Mouse (Mus musculus) heart, postnatal 10 days (tissue): Measurements from ENCODE around the gene Klf7. TPM values are rescaled to one million over a fixed set of nuclear protein-coding genes. Genes with fewer than 3 reads are reported as not detected.
"Not testable (repeated sequence)": the region's sequence is repeated elsewhere in the genome, so short reads cannot be mapped to it uniquely, and the experiment has no call there.

ENCODE experiments used
- DNase-seq, 2 experiments: peaks; one replicate each; pipeline ENCODE4 v3.0.0; 2021
- intact Hi-C: fragments of 180-260 bp; cut with DNase I; formaldehyde crosslinking; loops from one replicate; pipeline ENCODE4 v1.15.1; 2025
- total RNA-seq, 2 experiments: library from RNA; stranded (reverse); gene quantifications; 2 replicates each; pipeline ENCODE4 v1.2.3; 2021

Klf7 gene
- total RNA-seq: 10 to 100 TPM; 21.5 to 24.0 TPM

DNA sequence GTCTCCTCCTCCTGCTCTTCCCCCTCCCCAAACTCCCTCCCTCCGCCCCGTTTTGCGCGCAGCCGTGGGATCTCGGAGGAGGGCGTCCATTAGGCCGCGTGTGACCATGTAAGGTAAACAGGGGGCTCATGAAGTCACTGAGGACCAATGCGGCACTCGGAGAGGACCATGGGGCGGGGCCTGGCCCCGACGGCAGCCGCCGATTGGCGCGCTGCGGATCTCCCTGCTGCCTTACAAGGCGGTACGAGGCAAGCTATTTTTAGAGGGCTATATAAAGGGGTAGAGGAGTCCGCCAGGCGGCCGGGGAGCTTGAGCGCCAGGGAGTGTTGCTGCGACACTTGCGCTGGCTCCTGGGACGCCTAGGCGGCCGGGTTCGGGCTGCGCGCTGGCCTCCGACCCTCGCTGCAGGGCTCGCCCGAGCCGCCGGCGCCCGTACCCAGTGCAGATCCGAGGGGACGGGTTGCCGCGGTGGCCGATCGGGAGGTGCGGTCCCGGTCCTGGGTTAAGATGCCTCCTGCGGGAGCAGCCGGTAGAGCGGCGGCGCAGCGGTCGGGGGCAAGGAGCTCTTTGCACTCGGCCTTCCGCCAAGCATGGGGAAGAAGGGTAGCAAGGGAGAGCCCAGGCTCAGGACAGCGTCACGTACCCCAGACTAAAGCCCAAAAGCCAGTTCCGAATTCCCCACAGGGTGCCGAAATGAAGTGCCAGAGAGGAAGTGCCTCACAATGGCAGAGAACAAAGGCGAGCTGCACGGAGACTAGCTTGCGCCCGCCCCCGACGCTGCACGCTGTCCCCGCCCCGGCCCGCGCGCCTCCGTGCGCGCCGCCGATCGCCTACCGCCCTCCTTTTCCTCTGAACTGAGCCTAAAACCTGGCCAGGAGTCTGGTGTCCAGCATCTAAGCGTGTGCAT lies at the start of gene Klf7:
Klf7 (minus strand) TSS at position 724 of the 907 bp plus-strand sequence.
- peak; percentile 98 to 99 for DNase-seq
- intact Hi-C loops: loop anchor here (1.0 to 10.0 kb wide), 9 partner anchors 103 to 457 kb away; partner anchors contain the start of gene Creb1

DNA sequence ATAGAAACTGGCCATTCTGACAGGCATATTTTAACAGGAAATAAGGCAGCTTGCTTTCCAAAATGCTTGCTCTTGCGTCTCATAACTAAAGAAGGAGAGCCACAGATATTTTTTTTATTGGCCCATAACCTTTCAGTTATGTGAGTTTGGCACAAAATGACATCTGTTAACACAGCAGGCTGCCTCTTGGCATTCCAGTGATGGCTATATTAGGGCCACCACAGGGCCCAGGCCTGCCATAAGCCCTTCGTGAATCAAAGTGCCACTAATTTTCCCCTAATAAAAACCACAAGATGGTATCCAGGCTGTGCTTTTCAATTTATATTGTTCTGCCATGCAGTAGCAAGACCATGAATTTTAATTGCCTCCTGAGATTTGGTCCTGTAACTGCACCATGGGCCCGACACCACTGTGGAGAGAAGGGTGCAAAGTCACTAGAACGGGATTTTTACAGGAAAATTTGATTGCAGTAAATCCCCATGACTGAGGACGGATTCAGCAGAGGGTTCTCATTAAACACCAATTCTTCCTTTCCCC lies 42.5 kb upstream of the Klf7 start:
- no peak for DNase-seq
- intact Hi-C loops: no loop called here

DNA sequence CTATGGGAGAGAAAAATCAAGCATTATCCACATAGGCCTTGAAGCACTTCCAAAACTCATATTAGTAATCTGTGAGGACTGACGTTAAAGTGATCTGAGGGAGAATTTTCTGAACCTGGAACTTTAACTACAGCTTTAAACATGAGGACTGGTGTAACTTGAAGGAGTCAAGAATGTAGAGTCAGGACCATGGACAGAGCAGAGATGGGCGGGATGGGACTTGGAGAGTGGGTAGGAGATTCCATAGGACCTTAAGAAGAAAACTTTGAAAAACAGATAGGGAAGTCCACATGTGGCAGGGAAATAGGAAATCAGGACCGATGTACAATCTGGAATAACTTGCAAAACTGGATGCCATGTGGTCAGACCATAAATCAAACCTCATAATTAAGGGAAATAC lies 36.7 kb upstream of the Klf7 start:
- intact Hi-C loops: no loop called here
- peak; percentile 32 to 61 for DNase-seq

DNA sequence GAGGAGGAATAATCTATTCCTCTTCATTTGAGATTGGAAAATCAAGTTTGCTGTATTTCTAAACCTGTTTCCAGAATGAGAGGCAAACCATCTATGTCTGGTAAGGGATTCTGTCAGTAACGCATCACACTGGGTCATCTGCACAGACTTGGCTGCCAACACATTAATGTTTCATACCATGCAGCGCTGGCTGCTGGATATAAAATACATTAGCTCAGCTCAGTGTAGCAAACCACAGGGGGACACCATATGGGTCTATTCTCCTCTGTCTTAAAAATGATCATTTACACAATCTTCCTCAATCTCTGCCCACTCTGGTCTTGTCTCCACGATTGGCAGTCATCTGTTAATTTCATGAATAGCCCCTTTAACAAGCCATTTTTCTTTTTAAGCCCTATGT lies 27.1 kb upstream of the Klf7 start:
- intact Hi-C loops: no loop called here

DNA sequence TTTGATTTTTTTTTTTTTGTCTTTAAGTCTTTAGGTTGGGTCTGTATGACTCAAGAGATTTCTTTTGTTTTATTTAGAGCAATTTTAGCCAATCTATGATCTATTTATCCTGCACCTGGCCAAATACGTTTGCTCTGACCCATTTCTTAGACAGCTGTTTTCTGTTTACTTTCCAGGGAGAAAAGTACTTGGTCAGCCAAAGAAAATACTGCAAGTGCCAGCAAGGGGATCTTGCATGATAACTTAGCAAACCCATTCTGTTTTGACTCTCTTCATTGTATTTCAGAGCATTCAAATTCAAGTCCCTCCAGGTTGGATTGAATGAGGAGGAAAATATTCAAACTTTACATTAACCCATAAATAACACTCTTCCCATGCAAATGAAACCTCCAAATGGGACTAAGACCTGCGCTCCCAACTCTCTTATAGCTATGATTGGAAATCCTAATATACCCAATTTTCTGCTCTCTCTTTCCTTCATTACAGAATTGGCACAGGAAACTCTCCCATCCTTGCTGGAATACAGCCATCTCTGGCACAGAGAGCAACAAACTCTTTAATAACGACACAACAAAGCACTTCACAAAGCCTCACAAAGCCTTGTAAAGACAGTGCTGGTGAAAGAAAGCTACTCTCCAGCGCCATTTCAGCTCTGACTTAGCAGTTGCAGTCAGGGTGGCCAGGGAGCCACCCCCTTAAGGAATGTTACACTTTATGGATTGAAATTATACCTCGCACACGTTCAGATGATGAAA lies 20.8 kb upstream of the Klf7 start:
- intact Hi-C loops: no loop called here

More for the DNA sequence above, 27.1 kb upstream of the Klf7 start:
- DNase-seq: no peak

DNA sequence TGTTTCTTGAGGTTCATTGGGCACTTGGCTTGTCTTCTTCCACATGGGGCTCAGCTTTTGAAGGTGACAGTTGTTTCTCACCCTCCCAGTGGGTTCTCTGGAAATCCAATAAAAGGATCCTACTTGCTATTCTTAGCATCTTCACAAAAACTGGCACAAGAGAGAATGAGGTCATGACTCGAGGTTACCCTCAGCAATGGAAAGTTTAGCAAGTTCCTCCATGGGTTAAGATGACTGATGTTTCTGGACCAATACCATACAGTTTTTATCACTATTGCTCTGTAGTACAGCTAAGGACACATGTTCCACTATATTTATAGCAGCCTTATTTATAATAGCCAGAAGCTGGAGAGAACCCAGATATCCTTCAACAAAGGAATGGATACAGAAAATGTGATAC lies 12.4 kb upstream of the Klf7 start:
- intact Hi-C loops: no loop called here
- no peak for DNase-seq

More for the DNA sequence above, 20.8 kb upstream of the Klf7 start:
- DNase-seq: peak; percentile 18 to 23

DNA sequence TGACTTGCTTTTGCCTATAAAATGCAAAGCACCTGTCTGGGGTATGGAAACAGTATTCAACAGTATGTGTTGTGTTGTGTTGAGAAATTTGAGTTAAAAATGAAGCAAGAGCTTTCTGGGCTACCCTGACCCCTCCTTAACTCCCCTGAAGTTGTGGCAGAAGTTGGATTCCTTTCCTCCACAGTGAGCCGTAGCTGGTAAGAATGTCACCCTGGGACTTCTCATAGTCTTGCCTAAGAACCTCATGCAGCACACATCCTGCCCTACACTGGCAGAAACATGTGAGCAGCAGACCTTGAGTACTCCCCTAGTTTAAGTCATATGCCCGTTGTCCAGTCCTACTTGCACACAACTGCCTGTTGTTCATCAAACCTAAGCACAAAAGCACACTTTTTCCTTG lies 4.7 kb upstream of the Klf7 start:
- DNase-seq: no peak
- intact Hi-C loops: loop anchor here (10.0 kb wide), 3 partner anchors 252 to 462 kb away; partner anchors contain the start of gene Creb1

DNA sequence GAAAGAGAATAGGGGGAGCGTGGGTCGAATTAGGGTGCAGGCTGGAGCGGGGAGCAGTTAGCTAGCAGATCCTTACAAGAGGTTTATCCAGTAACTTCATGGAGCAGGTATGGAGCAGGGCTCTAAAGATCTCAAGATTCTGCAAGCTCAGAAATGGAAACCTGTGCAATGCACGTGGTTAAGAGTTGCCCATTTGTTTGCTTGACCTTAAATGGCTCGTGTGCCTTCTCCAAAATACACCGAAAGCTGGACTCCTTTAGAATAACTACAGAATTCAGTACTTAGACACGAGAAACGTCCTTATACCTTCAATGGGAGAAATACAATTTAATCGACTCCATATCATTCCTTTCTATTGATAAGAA lies 366 bp upstream of the Klf7 start:
- no peak for DNase-seq

DNA sequence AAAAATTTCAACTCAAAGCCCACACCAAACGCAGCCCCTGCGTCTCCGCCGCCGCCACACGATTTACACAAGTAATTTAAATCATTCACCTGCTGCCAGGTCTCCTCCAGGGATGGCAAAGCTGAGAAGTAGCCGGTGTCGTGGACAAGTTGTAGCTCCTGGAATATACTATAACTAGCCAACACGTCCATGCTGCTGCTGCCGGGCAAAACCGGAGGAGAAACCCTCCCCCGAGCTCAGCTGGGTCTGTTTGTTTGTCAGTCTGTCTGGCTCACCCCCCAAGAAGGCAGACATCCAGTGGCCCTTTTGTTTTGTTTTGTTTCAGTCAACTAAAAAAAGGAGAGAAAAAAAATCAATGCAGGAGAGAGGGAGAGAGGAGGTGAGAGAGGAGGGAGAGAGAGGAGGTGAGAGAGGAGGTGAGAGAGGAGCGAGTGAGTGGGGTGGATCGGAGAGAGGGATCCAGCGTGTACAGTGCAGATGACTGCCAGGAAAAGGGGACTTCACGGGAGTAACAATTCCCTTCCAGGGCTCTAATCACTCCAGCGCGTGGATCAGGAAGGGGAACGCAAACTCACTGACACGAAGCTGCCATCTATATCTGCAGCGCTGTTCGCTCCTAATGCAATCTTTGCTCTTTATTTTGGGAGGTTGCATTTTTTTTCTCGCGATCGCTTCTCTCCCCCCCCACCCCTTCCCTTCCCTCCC lies 1.1 kb downstream of the Klf7 start:
- peak; percentile 73 to 75 for DNase-seq
- intact Hi-C loops: loop anchor here (1.0 to 10.0 kb wide), 9 partner anchors 80 to 456 kb away; partner anchors contain the start of gene Creb1

More for the DNA sequence above, 366 bp upstream of the Klf7 start:
- intact Hi-C loops: loop anchor here (1.0 to 10.0 kb wide), 5 partner anchors 165 to 458 kb away; partner anchors contain the start of gene Creb1

DNA sequence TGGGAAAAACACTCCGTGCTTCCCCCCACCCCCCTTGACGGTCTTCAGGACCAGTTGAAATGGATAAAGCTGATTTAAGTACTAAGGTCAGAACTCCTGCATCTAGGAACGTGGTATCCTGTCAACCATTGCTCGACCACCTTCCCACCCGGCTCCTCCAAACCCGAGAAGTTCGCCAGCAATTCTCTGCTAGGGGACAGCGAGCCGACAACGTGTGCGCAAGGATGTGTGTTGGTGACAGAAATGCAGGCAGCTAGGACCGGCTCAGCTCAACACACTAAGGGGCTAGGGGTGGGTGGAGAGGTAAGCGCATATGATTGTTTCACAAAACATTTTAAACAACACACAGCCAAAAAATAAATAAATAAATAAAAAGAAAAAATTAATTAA lies 1.7 kb downstream of the Klf7 start:
- peak; percentile 63 to 64 for DNase-seq
- intact Hi-C loops: loop anchor here (1.0 to 10.0 kb wide), 7 partner anchors 79 to 456 kb away; partner anchors contain the start of gene Creb1

DNA sequence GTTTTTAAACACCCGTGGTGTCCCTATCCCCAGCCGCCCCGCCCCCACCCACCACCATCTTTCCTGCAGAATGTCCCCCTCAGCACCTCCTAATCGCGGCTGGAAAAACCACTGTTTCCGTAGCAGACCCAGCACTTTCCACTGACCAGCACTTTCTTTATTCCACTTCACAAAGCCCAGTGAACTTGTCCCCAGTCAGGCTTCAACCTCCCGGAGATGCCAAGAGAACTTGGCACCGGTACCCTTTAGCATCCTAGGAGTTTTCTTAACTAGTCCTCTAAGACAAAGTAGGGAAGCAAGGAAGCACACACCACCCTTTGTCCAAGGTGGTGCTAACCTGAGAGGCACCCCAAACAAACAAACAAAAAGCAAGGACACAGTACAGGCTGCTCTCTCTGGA lies 2.2 kb downstream of the Klf7 start:
- intact Hi-C loops: loop anchor here (1.0 to 10.0 kb wide), 11 partner anchors 33 to 455 kb away; partner anchors contain the start of gene Creb1
- DNase-seq: peak; percentile 51 to 62

DNA sequence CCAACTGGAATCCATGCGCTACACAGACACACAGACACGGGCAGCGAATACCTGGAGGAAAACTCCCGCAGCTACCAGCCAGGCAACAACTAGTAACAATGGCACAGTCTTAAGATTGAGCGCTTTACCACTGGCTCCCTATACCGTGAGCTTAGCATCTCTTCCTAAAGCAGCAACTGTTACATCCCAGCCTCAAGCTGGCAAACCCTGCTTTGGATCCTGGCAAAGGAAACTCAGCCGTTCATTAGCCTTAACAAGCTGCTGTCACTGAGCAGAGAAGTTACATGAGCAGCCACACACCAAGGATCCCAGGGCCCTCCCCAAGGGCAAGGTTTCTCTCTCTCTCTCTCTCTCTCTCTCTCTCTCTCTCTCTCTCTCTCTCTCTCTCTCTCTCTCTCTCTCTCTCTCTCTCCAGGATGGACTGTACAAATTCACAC lies 2.7 kb downstream of the Klf7 start:
- intact Hi-C loops: loop anchor here (2.0 kb wide), 4 partner anchors 33 to 357 kb away; no protein-coding TSS in a partner anchor
- peak; percentile 50 for DNase-seq

DNA sequence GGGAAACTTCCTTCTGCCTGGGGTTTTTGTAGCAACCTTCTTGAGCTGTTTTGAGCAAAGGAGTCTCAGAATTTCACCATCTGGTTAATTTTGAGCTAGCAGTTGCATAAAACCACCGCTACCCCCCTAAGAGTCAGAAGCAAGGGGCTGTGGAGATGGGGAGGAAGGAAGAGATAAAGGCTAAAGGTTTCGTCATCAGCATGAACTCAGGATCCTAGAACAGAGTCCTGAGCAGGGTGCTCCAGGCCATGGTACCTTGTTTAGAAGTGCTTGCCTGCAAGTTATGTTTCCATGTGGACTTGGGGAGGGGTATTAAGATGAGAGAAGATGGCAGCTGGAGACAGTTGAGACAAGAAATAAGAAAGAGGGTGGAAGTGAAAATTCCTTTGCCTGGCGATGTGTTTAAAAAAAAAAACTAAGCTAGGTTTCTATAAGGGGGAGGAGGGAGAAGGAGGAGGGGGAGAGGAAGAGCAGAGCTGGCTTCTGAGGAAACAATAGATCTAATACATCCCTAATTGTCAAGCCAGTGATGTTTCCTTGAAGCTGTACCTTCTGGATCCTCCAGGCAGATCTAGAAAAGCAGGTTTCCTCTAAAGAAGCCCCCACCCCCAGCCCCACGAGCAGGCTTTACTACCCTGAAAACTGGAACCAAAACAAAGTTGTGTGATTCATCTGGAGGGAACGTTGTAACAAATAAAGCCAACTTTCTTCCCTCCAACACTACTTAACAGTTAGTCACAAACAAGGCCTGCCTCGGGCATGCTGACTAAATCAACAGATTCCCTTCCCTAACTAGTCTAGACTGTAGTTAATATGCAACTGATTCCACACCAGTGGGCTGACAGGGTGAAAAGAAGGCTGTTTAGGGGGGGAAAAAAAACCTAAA lies 3.6 kb downstream of the Klf7 start:
- DNase-seq: peak; percentile 38 to 43
- intact Hi-C loops: loop anchor here (2.0 kb wide), 4 partner anchors 32 to 356 kb away; no protein-coding TSS in a partner anchor

DNA sequence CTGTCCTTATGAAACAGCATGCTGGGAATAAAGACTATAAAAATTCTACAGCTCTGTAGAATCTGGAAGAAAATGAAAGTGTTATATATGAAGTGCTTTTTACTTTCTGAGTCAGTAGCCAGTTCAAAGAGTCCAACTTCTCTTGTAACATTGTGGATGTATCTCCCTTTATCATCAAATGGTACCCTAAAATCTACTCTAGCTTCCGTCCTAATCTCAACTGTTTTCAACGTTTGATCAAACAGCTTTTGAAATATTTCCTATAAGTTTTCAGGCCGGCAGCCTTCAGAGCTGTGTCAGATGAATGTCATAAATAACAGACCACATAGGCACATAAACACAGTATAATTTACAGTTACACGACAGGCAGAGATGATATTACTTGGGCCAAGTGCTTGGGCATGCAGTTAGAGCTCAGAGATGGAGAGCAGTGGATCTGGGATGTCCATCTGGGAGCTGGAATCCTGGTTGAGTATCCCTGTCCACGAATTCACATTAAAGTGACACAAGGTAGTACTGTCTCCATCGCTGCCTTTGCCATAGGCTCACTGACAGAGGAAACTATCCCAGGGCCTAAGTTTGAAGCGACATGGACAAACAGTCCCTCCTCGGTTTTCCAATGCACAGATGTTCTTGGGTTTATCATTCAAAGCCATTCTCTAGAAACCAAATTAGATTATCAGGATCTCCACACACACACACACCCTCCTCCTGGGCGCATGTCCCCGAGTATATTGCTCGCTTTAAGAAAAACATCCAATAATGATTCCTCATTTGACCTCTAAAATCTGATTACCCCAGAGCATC lies 4.4 kb downstream of the Klf7 start:
- DNase-seq: no peak

DNA sequence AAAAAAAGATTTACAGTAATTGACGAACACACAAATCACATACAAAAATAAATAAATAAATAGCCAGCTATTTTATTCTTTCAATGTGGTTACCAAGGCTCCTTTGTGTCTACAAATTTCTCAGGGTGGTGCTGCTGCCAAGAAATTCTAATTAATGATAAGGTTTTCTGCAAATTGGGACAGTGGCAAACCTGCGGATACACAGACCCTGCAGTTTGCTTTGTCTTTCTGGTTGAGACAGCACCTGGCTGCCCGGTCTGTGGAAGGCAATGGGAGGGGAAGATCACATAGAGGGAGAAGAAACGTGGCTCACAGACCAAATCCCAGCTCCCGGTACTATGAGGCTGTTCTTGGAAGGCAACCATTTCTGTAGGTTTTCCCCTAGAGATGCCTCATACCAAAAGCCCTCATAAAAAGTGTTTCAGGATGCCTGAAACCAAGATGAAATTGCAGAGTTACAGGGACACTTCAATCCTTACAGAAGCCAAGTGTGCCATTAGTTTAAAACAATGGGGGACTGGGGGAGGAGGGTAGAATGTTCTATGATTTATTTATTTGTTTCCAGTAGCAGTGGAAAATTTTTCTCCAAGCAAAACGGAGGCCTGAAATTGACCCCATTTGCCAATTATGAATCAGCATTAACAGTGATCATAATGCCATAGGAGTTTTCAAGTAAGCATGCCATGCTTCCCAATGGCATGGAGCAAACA lies 5.2 kb downstream of the Klf7 start:
- intact Hi-C loops: no loop called here
- DNase-seq: no peak

More for the DNA sequence above, 4.4 kb downstream of the Klf7 start:
- intact Hi-C loops: loop anchor here (2.0 kb wide), 4 partner anchors 31 to 355 kb away; no protein-coding TSS in a partner anchor

DNA sequence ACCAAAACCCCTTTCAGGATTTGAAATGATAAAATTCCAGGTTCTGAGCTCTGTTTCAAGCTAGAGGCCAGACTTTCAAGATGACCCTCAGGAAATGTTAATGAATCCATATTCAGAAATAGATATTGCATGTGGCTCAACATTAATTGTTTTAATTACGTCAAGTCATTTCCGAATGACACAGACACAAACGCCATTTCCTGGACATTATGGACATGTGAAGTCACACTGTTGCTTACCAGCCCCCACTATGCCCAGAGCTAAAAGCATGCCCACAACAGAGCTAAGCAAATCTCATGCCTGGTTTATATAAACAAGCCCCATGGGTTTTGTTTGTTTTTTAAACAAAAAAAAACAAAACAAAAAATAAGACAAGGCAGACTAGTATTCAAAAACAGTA lies 7.5 kb downstream of the Klf7 start:
- intact Hi-C loops: loop anchor here (2.0 kb wide), 1 partner anchor 14 kb away; no protein-coding TSS in a partner anchor
- DNase-seq: no peak

DNA sequence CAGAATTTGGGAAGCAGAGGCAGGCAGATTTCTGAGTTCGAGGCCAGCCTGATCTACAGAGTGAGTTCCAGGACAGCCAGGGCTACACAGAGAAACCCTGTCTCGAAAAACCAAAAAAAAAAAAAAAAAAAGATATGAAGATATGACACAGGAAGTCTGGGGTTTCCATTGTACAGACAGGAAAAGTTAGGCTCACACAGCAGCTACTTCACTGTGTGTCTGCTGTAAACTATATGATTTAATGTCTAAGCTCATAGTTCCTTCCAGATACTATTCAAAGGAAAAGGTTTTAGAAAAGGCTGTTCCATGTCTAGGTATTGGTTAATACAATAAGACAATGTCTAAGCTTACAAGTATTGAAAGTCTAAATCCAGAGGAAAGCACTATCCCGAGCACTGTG lies 13.4 kb downstream of the Klf7 start:
- intact Hi-C loops, DNase-seq: not testable (repeated sequence)
